Mouse (Mus musculus) stomach, postnatal 0 days (tissue): ENCODE measurements around the gene Tnfsf4. TPM values are rescaled to one million over a fixed set of nuclear protein-coding genes. Genes with fewer than 3 reads are reported as not detected.

ENCODE experiments used
- ATAC-seq: fragments of 200-750 bp; cut with Nextera tagmentation; 2 replicates; pipeline ENCODE4 v1.8.0; 2017; ENCODE audit not compliant: low FRiP score, low TSS enrichment
- DNase-seq: peaks from one replicate; pipeline ENCODE4 v3.0.0-alpha.2; 2016; ENCODE audit warnings: low spot score
- H3K27ac ChIP-seq: fragments of 300-500 bp; sonication (generic); replicated peaks from 2 replicates; pipeline ENCODE4 v1.5.1; 2014; ENCODE audit warnings: mild to moderate bottlenecking, control low read depth
- H3K27me3 ChIP-seq: fragments of 300-500 bp; sonication (generic); 2 replicates; pipeline ENCODE4 v1.6.1; 2014; ENCODE audit warnings: low read length; ENCODE audit not compliant: control insufficient read depth, insufficient read depth
- H3K36me3 ChIP-seq: fragments of 300-500 bp; sonication (generic); 2 replicates; pipeline ENCODE4 v1.6.1; 2014; ENCODE audit warnings: low read length, mixed read lengths; ENCODE audit not compliant: control insufficient read depth, insufficient read depth
- H3K4me1 ChIP-seq: fragments of 300-500 bp; sonication (generic); replicated peaks from 2 replicates; pipeline ENCODE4 v1.6.1; 2014; ENCODE audit warnings: antibody characterized with exemption; ENCODE audit not compliant: control insufficient read depth, insufficient read depth
- H3K4me2 ChIP-seq: fragments of 300-500 bp; sonication (generic); replicated peaks from 2 replicates; pipeline ENCODE4 v1.6.1; 2014; ENCODE audit warnings: low read depth, mild to moderate bottlenecking, control low read depth, moderate library complexity
- H3K4me3 ChIP-seq: fragments of 300-500 bp; sonication (generic); 2 replicates; pipeline ENCODE4 v1.5.1; 2014; ENCODE audit warnings: low read depth, low read length, control low read depth
- H3K9ac ChIP-seq: fragments of 300-500 bp; sonication (generic); 2 replicates; pipeline ENCODE4 v1.6.1; 2014; ENCODE audit warnings: mild to moderate bottlenecking, low read length, control low read depth, mixed read lengths
- H3K9me3 ChIP-seq: fragments of 300-500 bp; sonication (generic); 2 replicates; pipeline ENCODE4 v1.6.1; 2016; ENCODE audit warnings: low read length; ENCODE audit not compliant: control insufficient read depth
- CTCF ChIP-seq: IDR thresholded peaks from 2 replicates; pipeline ENCODE4 v1.5.1; 2016; ENCODE audit warnings: antibody characterized with exemption, low read depth, mild to moderate bottlenecking, moderate library complexity
- EP300 ChIP-seq: optimal IDR thresholded peaks from 2 replicates; pipeline ENCODE3; 2016; ENCODE audit warnings: antibody characterized with exemption
- WGBS: fragments of 180-500 bp; shearing (Covaris S2); extraction: QIAGEN DNeasy Blood & Tissue Kit; methylation state at CpG from one replicate; pipeline ENCODE4 v1.1.7; 2014; 5-methylcytosine and 5-hydroxymethylcytosine counted together
- polyA plus RNA-seq: library from polyadenylated mRNA; unstranded; fragments of >200 nt; fragmentation: Nextera tagmentation; extraction: Ambion mirVana; gene quantifications from 2 replicates; pipeline ENCODE4 v1.2.1, GENCODE M21; 2015

Gene Tnfsf4
- 0.05 and 0.24 TPM in 2 replicates for polyA plus RNA-seq

DNA sequence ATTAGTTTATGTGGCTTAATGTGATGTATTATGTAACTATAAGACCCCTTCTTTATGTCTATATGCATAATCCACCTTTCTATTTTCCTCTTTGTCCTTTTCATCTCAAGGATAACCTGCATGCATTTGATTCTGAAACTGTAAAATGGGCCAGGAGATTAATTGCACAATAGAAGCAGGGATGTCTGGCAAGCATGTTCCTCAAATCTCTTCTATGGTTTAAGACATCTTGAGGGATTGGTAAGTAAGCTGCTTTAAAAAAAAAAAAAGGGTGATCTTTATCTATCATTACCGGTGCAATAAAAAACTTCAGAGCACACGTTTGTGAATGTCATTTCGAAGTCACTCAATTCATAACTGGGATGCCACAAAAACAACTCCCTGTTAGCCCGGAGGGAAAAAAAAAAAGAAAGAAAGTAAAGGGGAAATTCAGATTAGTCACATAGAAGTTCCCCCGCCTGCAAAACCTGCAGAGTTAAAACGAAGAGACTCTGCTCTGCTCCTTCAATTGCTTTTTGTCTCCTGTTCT, at the start of gene Tnfsf4:
Tnfsf4 (plus strand) TSS at position 479 of the 529 bp plus-strand sequence.
- Histone ChIP-seq H3K9me3 (no peaks in the 10 kb centered on the region), H3K4me3 (no peak within 1 kb of the TSS), H3K27me3 (no peaks in the 10 kb centered on the region), H3K4me2 (no peak within 1 kb of the TSS), H3K27ac (no peak within 1 kb of the TSS), H3K36me3 (no peaks in the 10 kb centered on the region), H3K9ac (no peak within 1 kb of the TSS), H3K4me1 (no peaks in the 10 kb centered on the region)
- TF ChIP-seq CTCF (no peak), EP300 (no peak)
- ATAC-seq (no peak), DNase-seq (no peak)
- WGBS, result 49% methylated on average over 6 of the region's 6 CpGs

GRCm38 (mm10) chr1:161350981-161351380, 44.2 kb upstream of the Tnfsf4 start:
- no peak overlapping the region for H3K4me3 ChIP-seq
- no peaks in the 10 kb centered on the region for H3K27me3 ChIP-seq
- 69% methylated on average over 1 of the region's 1 CpGs for WGBS
- no peaks in the 10 kb centered on the region for H3K9me3 ChIP-seq
- no peak overlapping the region for H3K9ac ChIP-seq
- H3K4me2 ChIP-seq, result no peak overlapping the region
- DNase-seq (no peak), ATAC-seq (no peak)
- no peaks in the 10 kb centered on the region for H3K4me1 ChIP-seq
- TF ChIP-seq EP300, result no peak
- no peak for TF ChIP-seq CTCF
- H3K36me3 ChIP-seq, result no peaks in the 10 kb centered on the region
- H3K27ac ChIP-seq, result no peak overlapping the region

DNA sequence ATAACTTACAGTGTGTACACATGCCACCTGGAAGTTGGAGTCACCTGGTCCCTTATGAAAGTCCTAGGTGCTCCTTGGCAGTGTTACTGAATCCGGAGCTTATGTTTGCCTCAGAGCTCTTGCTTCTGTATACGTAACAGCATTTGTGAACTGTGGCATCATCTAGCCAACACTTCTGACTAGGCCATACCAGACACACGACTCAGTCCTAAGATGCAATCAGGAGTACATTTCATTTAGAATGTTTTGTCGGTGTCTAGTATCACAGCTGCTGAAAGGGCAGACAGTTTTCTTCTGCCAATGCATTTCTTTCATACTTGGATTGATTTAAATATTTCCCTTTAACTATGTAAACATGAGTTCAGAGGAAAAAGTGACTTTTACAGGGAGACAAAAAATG, 30.2 kb upstream of the Tnfsf4 start:
- WGBS, result 60% methylated on average over 4 of the region's 4 CpGs
- Histone ChIP-seq H3K9me3 (no peaks in the 10 kb centered on the region), H3K36me3 (no peaks in the 10 kb centered on the region), H3K9ac (no peak overlapping the region), H3K4me1 (no peaks in the 10 kb centered on the region), H3K4me3 (no peak overlapping the region), H3K27ac (no peak overlapping the region), H3K27me3 (no peaks in the 10 kb centered on the region), H3K4me2 (no peak overlapping the region)
- no peak for TF ChIP-seq CTCF
- no peak for TF ChIP-seq EP300
- DNase-seq (no peak), ATAC-seq (no peak)

- TF ChIP-seq EP300, result no peak
- no peak for TF ChIP-seq CTCF
- no peak overlapping the region for H3K4me2 ChIP-seq
- DNase-seq, result no peak
- H3K4me1 ChIP-seq, result no peaks in the 10 kb centered on the region
- no peak overlapping the region for H3K4me3 ChIP-seq
- no peak for ATAC-seq
- no peaks in the 10 kb centered on the region for H3K36me3 ChIP-seq
- no peak overlapping the region for H3K9ac ChIP-seq
- no peak overlapping the region for H3K27ac ChIP-seq
- H3K9me3 ChIP-seq, result no peaks in the 10 kb centered on the region
- 82% methylated on average over 2 of the region's 2 CpGs for WGBS
- H3K27me3 ChIP-seq, result no peaks in the 10 kb centered on the region
These were observed 23.3 kb upstream of the Tnfsf4 start for GRCm38 (mm10) chr1:161371919-161372318.

- H3K4me2 ChIP-seq, result no peak overlapping the region
- H3K9ac ChIP-seq, result no peak overlapping the region
- H3K27ac ChIP-seq, result no peak overlapping the region
- WGBS, result 83% methylated on average over 2 of the region's 2 CpGs
- H3K4me1 ChIP-seq, result no peaks in the 10 kb centered on the region
- no peaks in the 10 kb centered on the region for H3K9me3 ChIP-seq
- DNase-seq (no peak), ATAC-seq (no peak)
- H3K4me3 ChIP-seq, result no peak overlapping the region
- TF ChIP-seq CTCF (no peak), EP300 (no peak)
- H3K27me3 ChIP-seq, result no peaks in the 10 kb centered on the region
- no peaks in the 10 kb centered on the region for H3K36me3 ChIP-seq
These were observed 19.3 kb upstream of the Tnfsf4 start for GRCm38 (mm10) chr1:161375866-161376265.

DNA sequence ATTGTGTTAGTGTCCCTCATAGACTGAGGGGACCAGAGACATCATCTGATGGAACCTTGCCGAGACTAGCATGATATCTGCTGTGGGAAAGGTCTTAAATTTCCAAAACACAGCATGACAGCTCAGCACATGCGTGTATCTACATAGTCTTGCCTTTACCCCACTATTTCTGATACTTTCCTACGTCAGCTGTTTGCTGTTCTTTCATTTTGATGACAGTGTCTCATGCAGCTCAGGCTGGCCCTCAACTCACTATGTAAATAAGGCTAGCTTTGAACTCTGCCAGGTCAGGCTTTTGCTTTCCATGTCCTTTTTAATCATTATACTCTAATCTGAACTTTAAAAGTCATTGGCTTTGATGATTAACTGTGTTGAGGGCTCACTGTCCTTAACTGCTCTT, 16.6 kb upstream of the Tnfsf4 start:
- Histone ChIP-seq H3K9ac (no peak overlapping the region), H3K4me2 (no peak overlapping the region), H3K36me3 (no peaks in the 10 kb centered on the region), H3K9me3 (no peaks in the 10 kb centered on the region), H3K4me3 (no peak overlapping the region), H3K27me3 (no peaks in the 10 kb centered on the region), H3K4me1 (no peaks in the 10 kb centered on the region), H3K27ac (no peak overlapping the region)
- TF ChIP-seq CTCF (no peak), EP300 (no peak)
- DNase-seq, result no peak
- WGBS, result 77% methylated on average over 3 of the region's 3 CpGs
- ATAC-seq, result no peak
